Mouse (Mus musculus) testis, adult 2 months (tissue): Measurements from ENCODE around the gene Tpk1. TPM values are rescaled to one million over a fixed set of nuclear protein-coding genes. Genes with fewer than 3 reads are reported as not detected.

Experiments used
- H3K27ac ChIP-seq: fragments of 200-500 bp; 2 replicates; pipeline ENCODE4 v1.5.1; 2012; ENCODE audit warnings: low read depth, low read length; ENCODE audit not compliant: control insufficient read depth, insufficient read depth
- H3K27me3 ChIP-seq: fragments of 200-500 bp; 2 replicates; pipeline ENCODE4 v1.6.1; 2012; ENCODE audit warnings: mild to moderate bottlenecking, low read length, moderate library complexity; ENCODE audit not compliant: control insufficient read depth, insufficient read depth
- H3K36me3 ChIP-seq: fragments of 200-500 bp; 2 replicates; pipeline ENCODE4 v1.6.1; 2012; ENCODE audit warnings: mild to moderate bottlenecking, low read length; ENCODE audit not compliant: control insufficient read depth, insufficient read depth
- H3K4me1 ChIP-seq: fragments of 200-500 bp; 2 replicates; pipeline ENCODE4 v1.6.1; 2012; ENCODE audit warnings: low read length; ENCODE audit not compliant: control insufficient read depth, insufficient read depth
- H3K4me3 ChIP-seq: fragments of 200-500 bp; 2 replicates; pipeline ENCODE4 v1.5.1; 2012; ENCODE audit warnings: low read depth, mild to moderate bottlenecking, low read length, moderate library complexity, mixed read lengths; ENCODE audit not compliant: control insufficient read depth
- CTCF ChIP-seq: fragments of 200-500 bp; IDR thresholded peaks from 2 replicates; pipeline ENCODE4 v1.5.1; 2012; ENCODE audit warnings: low read depth, mild to moderate bottlenecking, inconsistent platforms, low read length, moderate library complexity; ENCODE audit not compliant: control insufficient read depth, insufficient read depth, insufficient replicate concordance
- POLR2A ChIP-seq: fragments of 200-500 bp; IDR thresholded peaks from 2 replicates; pipeline ENCODE4 v1.6.1; 2012; ENCODE audit warnings: low read depth, mild to moderate bottlenecking, inconsistent platforms, low read length, moderate library complexity; ENCODE audit not compliant: control insufficient read depth
- polyA plus RNA-seq: library from polyadenylated mRNA; depleted of rRNA; stranded (reverse); fragments of >200 nt; gene quantifications from 2 replicates; pipeline ENCODE4 v1.2.3, GENCODE M21; 2012

Gene Tpk1
- polyA plus RNA-seq, 1 experiment, result 1.7 TPM

- Histone ChIP-seq H3K36me3 (no peaks in the 10 kb centered on the region), H3K4me3 (no peak overlapping the region), H3K4me1 (no peaks in the 10 kb centered on the region), H3K27ac (no peak overlapping the region), H3K27me3 (no peaks in the 10 kb centered on the region)
- TF ChIP-seq CTCF (no peak), POLR2A (no peak)
These were observed 8.2 kb downstream of the Tpk1 start for GRCm38 (mm10) chr6:43657845-43658244.

- no peak overlapping the region for H3K4me3 ChIP-seq
- no peaks in the 10 kb centered on the region for H3K27me3 ChIP-seq
- H3K27ac ChIP-seq, result no peak overlapping the region
- TF ChIP-seq POLR2A (no peak), CTCF (no peak)
- H3K36me3 ChIP-seq, result no peaks in the 10 kb centered on the region
- no peaks in the 10 kb centered on the region for H3K4me1 ChIP-seq
These were observed 11.1 kb downstream of the Tpk1 start for GRCm38 (mm10) chr6:43654876-43655456.

- TF ChIP-seq POLR2A (no peak), CTCF (no peak)
- no peak overlapping the region for H3K27ac ChIP-seq
- no peaks in the 10 kb centered on the region for H3K4me1 ChIP-seq
- no peak overlapping the region for H3K4me3 ChIP-seq
- H3K36me3 ChIP-seq, result no peaks in the 10 kb centered on the region
- no peaks in the 10 kb centered on the region for H3K27me3 ChIP-seq
These were observed 16.6 kb downstream of the Tpk1 start for GRCm38 (mm10) chr6:43649516-43649915.

GRCm38 (mm10) chr6:43645674-43646073, 20.4 kb downstream of the Tpk1 start:
- no peaks in the 10 kb centered on the region for H3K4me1 ChIP-seq
- no peak overlapping the region for H3K27ac ChIP-seq
- H3K4me3 ChIP-seq, result no peak overlapping the region
- H3K36me3 ChIP-seq, result no peaks in the 10 kb centered on the region
- no peaks in the 10 kb centered on the region for H3K27me3 ChIP-seq
- TF ChIP-seq CTCF (no peak), POLR2A (no peak)

GRCm38 (mm10) chr6:43645105-43645504, 21.0 kb downstream of the Tpk1 start:
- no peak for TF ChIP-seq CTCF
- H3K4me1 ChIP-seq, result no peaks in the 10 kb centered on the region
- H3K36me3 ChIP-seq, result no peaks in the 10 kb centered on the region
- H3K4me3 ChIP-seq, result no peak overlapping the region
- H3K27ac ChIP-seq, result no peak overlapping the region
- H3K27me3 ChIP-seq, result no peaks in the 10 kb centered on the region

- no peaks in the 10 kb centered on the region for H3K36me3 ChIP-seq
- H3K4me3 ChIP-seq, result no peak overlapping the region
- TF ChIP-seq POLR2A (no peak), CTCF (no peak)
These were observed 22.4 kb downstream of the Tpk1 start for GRCm38 (mm10) chr6:43643718-43644117.

GRCm38 (mm10) chr6:43642375-43642774, 23.7 kb downstream of the Tpk1 start:
- no peaks in the 10 kb centered on the region for H3K36me3 ChIP-seq
- no peak overlapping the region for H3K4me3 ChIP-seq
- H3K27ac ChIP-seq, result no peak overlapping the region
- no peaks in the 10 kb centered on the region for H3K27me3 ChIP-seq
- no peak for TF ChIP-seq CTCF
- TF ChIP-seq POLR2A, result no peak
- H3K4me1 ChIP-seq, result no peaks in the 10 kb centered on the region

More at GRCm38 (mm10) chr6:43643718-43644117, 22.4 kb downstream of the Tpk1 start:
- no peaks in the 10 kb centered on the region for H3K27me3 ChIP-seq
- H3K27ac ChIP-seq, result no peak overlapping the region
- no peaks in the 10 kb centered on the region for H3K4me1 ChIP-seq

- TF ChIP-seq CTCF (no peak), POLR2A (no peak)
- H3K4me3 ChIP-seq, result no peak overlapping the region
- H3K4me1 ChIP-seq, result no peaks in the 10 kb centered on the region
- no peaks in the 10 kb centered on the region for H3K27me3 ChIP-seq
- H3K36me3 ChIP-seq, result no peaks in the 10 kb centered on the region
- H3K27ac ChIP-seq, result no peak overlapping the region
These were observed 25.5 kb downstream of the Tpk1 start for GRCm38 (mm10) chr6:43640621-43641020.
